ENCODE assay signal across 12 mouse cellular contexts in the genomic region with DNA sequence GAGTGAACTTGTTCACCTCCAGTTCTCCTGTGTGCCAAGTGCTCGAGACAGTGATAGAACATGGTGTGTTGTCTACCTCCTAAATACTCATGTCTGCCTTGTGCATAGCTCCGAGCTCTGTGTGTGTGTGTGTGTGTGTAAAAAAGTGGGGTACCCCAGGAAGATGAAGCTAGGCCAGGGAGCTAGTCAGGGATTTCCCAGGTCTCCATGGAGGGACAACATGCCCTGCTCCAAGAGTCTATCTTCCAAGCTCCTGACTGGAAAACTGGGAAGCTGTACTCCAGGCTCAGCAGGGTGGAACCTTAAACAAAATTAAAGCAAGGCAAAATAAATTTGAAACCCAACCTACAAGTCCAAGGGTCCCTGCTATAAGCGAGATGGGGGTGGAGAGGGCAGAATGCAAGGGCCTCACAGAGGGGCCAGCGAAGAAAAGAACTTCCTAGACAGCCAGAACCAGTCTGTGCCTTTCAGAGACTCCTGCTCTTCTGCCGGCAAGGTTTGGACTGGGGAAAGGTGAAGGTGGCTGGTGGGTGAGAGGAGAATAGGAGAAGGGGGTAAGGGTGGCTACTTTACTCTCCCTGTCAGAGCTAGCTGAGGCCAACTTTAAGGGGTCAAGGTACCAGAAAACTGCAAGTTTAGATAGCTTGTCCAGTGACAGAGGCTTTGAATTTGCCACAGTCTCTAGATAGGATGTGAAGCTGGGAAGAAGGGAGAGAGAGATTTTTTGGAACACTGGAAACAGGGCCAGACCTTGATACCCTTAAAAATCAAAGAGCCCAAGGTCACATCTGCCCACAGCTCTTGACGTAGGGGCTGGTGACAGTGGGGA.
DNase-seq lines count a peak whose midpoint lies in the region; ATAC-seq and TF ChIP-seq lines count a peak whose summit lies in the region.
"Had no signal": no experiment of that assay in that cellular context is flagged by ENCODE, and none has a peak within 500 bp of the region (broad histone marks: within the 10 kb centered on the region; RNA-seq: fewer than 3 reads in every experiment).

No protein-coding gene starts in this region.

- H3K4me1 ChIP-seq in midbrain, embryonic 11.5 days (ENCODE audit: control insufficient read depth, insufficient read depth, low read length): peaks cover 34% of the 10 kb centered on the region
- H3K4me1 ChIP-seq in midbrain, embryonic 10.5 days: peaks cover 59% of the 10 kb centered on the region
- peaks cover 38% of the 10 kb centered on the region for H3K4me1 ChIP-seq in hindbrain, embryonic 14.5 days (replicated peaks; ENCODE audit: control insufficient read depth, insufficient read depth, low read length)
- peaks cover 69% of the 10 kb centered on the region for H3K4me1 ChIP-seq in neural tube, embryonic 15.5 days
- H3K4me1 ChIP-seq: liver, embryonic 15.5 days had no signal

- no peaks in the 10 kb centered on the region for H3K9me3 ChIP-seq in midbrain, embryonic 11.5 days (ENCODE audit: control insufficient read depth, low read length)
- no peaks in the 10 kb centered on the region for H3K9me3 ChIP-seq in midbrain, embryonic 10.5 days (replicated peaks)
- H3K9me3 ChIP-seq in hindbrain, embryonic 14.5 days (ENCODE audit: control insufficient read depth, low read length): no peaks in the 10 kb centered on the region
- H3K9me3 ChIP-seq in neural tube, embryonic 15.5 days (replicated peaks): no peaks in the 10 kb centered on the region
- H3K9me3 ChIP-seq: liver, embryonic 15.5 days had no signal

- H3K4me2 ChIP-seq in midbrain, embryonic 11.5 days: no peak overlapping the region
- H3K4me2 ChIP-seq in hindbrain, embryonic 14.5 days (replicated peaks): peak overlapping the region; percentile 69
- peak overlapping the region; percentile 70 for H3K4me2 ChIP-seq in neural tube, embryonic 15.5 days

- H3K9ac ChIP-seq in midbrain, embryonic 11.5 days (ENCODE audit: low read length): no peak overlapping the region
- no peak overlapping the region for H3K9ac ChIP-seq in hindbrain, embryonic 14.5 days
- H3K9ac ChIP-seq in neural tube, embryonic 15.5 days (replicated peaks): no peak overlapping the region
- H3K9ac ChIP-seq: liver, embryonic 15.5 days had no signal

- peak overlapping the region; percentile 79 for H3K4me3 ChIP-seq in gastrocnemius, adult 2 months
- H3K4me3 ChIP-seq in midbrain, embryonic 11.5 days (ENCODE audit: low read depth, low read length): no peak overlapping the region
- H3K4me3 ChIP-seq in midbrain, embryonic 10.5 days: no peak overlapping the region
- no peak overlapping the region; the same call in 1 of the 2 replicates for H3K4me3 ChIP-seq in hindbrain, embryonic 14.5 days (replicated peaks; ENCODE audit: low read length)
- H3K4me3 ChIP-seq in neural tube, embryonic 15.5 days (replicated peaks): peak overlapping the region; percentile 34; the same call in 1 of the 2 replicates
- H3K4me3 ChIP-seq: liver, embryonic 15.5 days; myocyte had no signal

- peak overlapping the region; percentile 95 for H3K27ac ChIP-seq in gastrocnemius, adult 2 months
- no peak overlapping the region for H3K27ac ChIP-seq in midbrain, embryonic 11.5 days (ENCODE audit: low read depth, low read length)
- no peak overlapping the region for H3K27ac ChIP-seq in midbrain, embryonic 10.5 days (replicated peaks)
- H3K27ac ChIP-seq in hindbrain, embryonic 14.5 days: no peak overlapping the region
- H3K27ac ChIP-seq in neural tube, embryonic 15.5 days (replicated peaks): peak overlapping the region; percentile 66; the same call in 1 of the 2 replicates
- H3K27ac ChIP-seq: liver, embryonic 15.5 days had no signal

- no peak for ATAC-seq in midbrain, embryonic 11.5 days (ENCODE audit: low FRiP score)
- no peak for ATAC-seq in hindbrain, embryonic 14.5 days (ENCODE audit: low FRiP score)
- ATAC-seq in neural tube, embryonic 15.5 days (ENCODE audit: low FRiP score): no peak
- ATAC-seq: CD4-positive, CD25-positive, alpha-beta regulatory T cell, adult 4 months had no signal

- H3K27me3 ChIP-seq in midbrain, embryonic 11.5 days (ENCODE audit: control insufficient read depth, insufficient read depth, low read length): peaks cover 45% of the 10 kb centered on the region
- peaks cover 99% of the 10 kb centered on the region for H3K27me3 ChIP-seq in midbrain, embryonic 10.5 days (ENCODE audit: low read depth, poor library complexity, severe bottlenecking)
- H3K27me3 ChIP-seq in hindbrain, embryonic 14.5 days (ENCODE audit: control insufficient read depth, insufficient read depth, low read length): peaks cover 24% of the 10 kb centered on the region
- H3K27me3 ChIP-seq in neural tube, embryonic 15.5 days (replicated peaks): peaks cover 28% of the 10 kb centered on the region

- no peaks in the 10 kb centered on the region for H3K36me3 ChIP-seq in midbrain, embryonic 11.5 days (ENCODE audit: control insufficient read depth, insufficient read depth, low read length)
- H3K36me3 ChIP-seq in midbrain, embryonic 10.5 days: no peaks in the 10 kb centered on the region
- no peaks in the 10 kb centered on the region for H3K36me3 ChIP-seq in hindbrain, embryonic 14.5 days (replicated peaks; ENCODE audit: control insufficient read depth, insufficient read depth)
- H3K36me3 ChIP-seq in neural tube, embryonic 15.5 days: no peaks in the 10 kb centered on the region
- H3K36me3 ChIP-seq: liver, embryonic 15.5 days had no signal

- TF ChIP-seq CTCF in gastrocnemius, adult 2 months (IDR thresholded peaks at IDR 0.05): no peak

- no peak for DNase-seq in gastrocnemius, adult 2 months
- no peak for DNase-seq in gastrocnemius, adult 18-20 months (ENCODE audit: low spot score)
- peak; percentile 87 for DNase-seq in midbrain, embryonic 11.5 days (ENCODE audit: low spot score, missing footprints)
- no peak for DNase-seq in midbrain, embryonic 10.5 days (ENCODE audit: low spot score)
- no peak for DNase-seq in hindbrain, embryonic 14.5 days (ENCODE audit: low spot score)
- no peak for DNase-seq in retina, embryonic 14.5 days (ENCODE audit: low spot score)
- DNase-seq in gastrocnemius, postnatal 14 days: no peak
- DNase-seq: thymus, postnatal 14 days had no signal

- intact Hi-C loops in gastrocnemius, adult 2 months (cut with DNase I): no loop called here
- intact Hi-C loops in gastrocnemius, postnatal 14 days (cut with DNase I; ENCODE audit: low total_unique reads): no loop called here

- 43% methylated on average over 6 of the region's 6 CpGs for WGBS in midbrain, embryonic 11.5 days
- 42% methylated on average over 6 of the region's 6 CpGs for WGBS in midbrain, embryonic 10.5 days
- WGBS in hindbrain, embryonic 14.5 days: 43% methylated on average over 6 of the region's 6 CpGs
- 52% methylated on average over 6 of the region's 6 CpGs for WGBS in neural tube, embryonic 15.5 days

Comparison
In these comparisons a context has a peak if more than half of its experiments do, and no peak if none do; other contexts are left out.
1. H3K27ac ChIP-seq: peak in gastrocnemius, adult 2 months (single experiment) and neural tube, embryonic 15.5 days (single experiment); none in midbrain, embryonic 11.5 days (single experiment), midbrain, embryonic 10.5 days (single experiment) and hindbrain, embryonic 14.5 days (single experiment).
2. H3K4me3 ChIP-seq: peak in gastrocnemius, adult 2 months (single experiment) and neural tube, embryonic 15.5 days (single experiment); none in midbrain, embryonic 11.5 days (single experiment), midbrain, embryonic 10.5 days (single experiment) and hindbrain, embryonic 14.5 days (single experiment).